Mouse (Mus musculus) forebrain, postnatal 0 days (tissue): ENCODE measurements around the gene Armc5. TPM values are rescaled to one million over a fixed set of nuclear protein-coding genes. Genes with fewer than 3 reads are reported as not detected.

Experiments
- ATAC-seq: fragments of 200-750 bp; cut with Nextera tagmentation; 2 replicates; pipeline ENCODE4 v1.8.0; 2017; ENCODE audit warnings: mild to moderate bottlenecking, moderate library complexity
- DNase-seq: peaks from one replicate; pipeline ENCODE4 v3.0.0-alpha.2; 2015
- H3K27ac ChIP-seq: fragments of 300-500 bp; sonication (generic); 2 replicates; pipeline ENCODE4 v1.5.1; 2014; ENCODE audit warnings: low read depth, mild to moderate bottlenecking, antibody characterized with exemption, low read length, moderate library complexity, mixed read lengths
- H3K27me3 ChIP-seq: fragments of 300-500 bp; sonication (generic); 2 replicates; pipeline ENCODE4 v1.6.1; 2014; ENCODE audit warnings: mild to moderate bottlenecking, low read length, mixed read lengths; ENCODE audit not compliant: insufficient read depth
- H3K36me3 ChIP-seq: fragments of 300-500 bp; sonication (generic); 2 replicates; pipeline ENCODE4 v1.6.1; 2014; ENCODE audit warnings: mild to moderate bottlenecking, moderate library complexity; ENCODE audit not compliant: insufficient read depth
- H3K4me1 ChIP-seq: fragments of 300-500 bp; sonication (generic); 2 replicates; pipeline ENCODE4 v1.6.1; 2014; ENCODE audit warnings: antibody characterized with exemption; ENCODE audit not compliant: insufficient read depth
- H3K4me2 ChIP-seq: fragments of 300-500 bp; sonication (generic); 2 replicates; pipeline ENCODE4 v1.6.1; 2014; ENCODE audit warnings: low read depth, mild to moderate bottlenecking, moderate library complexity
- H3K4me3 ChIP-seq: fragments of 300-500 bp; sonication (generic); 2 replicates; pipeline ENCODE4 v1.5.1; 2014; ENCODE audit warnings: low read depth, low read length, mixed read lengths
- H3K9ac ChIP-seq: fragments of 300-500 bp; sonication (generic); 2 replicates; pipeline ENCODE4 v1.6.1; 2014; ENCODE audit warnings: mild to moderate bottlenecking
- H3K9me3 ChIP-seq: fragments of 300-500 bp; sonication (generic); 2 replicates; pipeline ENCODE4 v1.6.1; 2016; ENCODE audit warnings: low read length
- CTCF ChIP-seq: sonication (generic); IDR thresholded peaks from 2 replicates; pipeline ENCODE4 v1.5.1; 2016; ENCODE audit warnings: antibody characterized with exemption, control low read depth, low read depth
- WGBS: fragments of 180-500 bp; shearing (Covaris S2); extraction: QIAGEN DNeasy Blood & Tissue Kit; methylation state at CpG from one replicate; pipeline ENCODE4 v1.1.7; 2014; 5-methylcytosine and 5-hydroxymethylcytosine counted together
- polyA plus RNA-seq: library from polyadenylated mRNA; unstranded; fragments of >200 nt; fragmentation: Nextera tagmentation; extraction: Ambion mirVana; gene quantifications from 2 replicates; pipeline ENCODE4 v1.2.1, GENCODE M21; 2015
- total RNA-seq: library from RNA; depleted of rRNA; stranded (reverse); fragments of >200 nt; gene quantifications from 2 replicates; pipeline ENCODE4 v1.2.3, GENCODE M21; 2014

The Armc5 gene
- total and polyA plus RNA-seq, 2 experiments from 2014 or later, result 15.4 to 17.8 TPM

DNA sequence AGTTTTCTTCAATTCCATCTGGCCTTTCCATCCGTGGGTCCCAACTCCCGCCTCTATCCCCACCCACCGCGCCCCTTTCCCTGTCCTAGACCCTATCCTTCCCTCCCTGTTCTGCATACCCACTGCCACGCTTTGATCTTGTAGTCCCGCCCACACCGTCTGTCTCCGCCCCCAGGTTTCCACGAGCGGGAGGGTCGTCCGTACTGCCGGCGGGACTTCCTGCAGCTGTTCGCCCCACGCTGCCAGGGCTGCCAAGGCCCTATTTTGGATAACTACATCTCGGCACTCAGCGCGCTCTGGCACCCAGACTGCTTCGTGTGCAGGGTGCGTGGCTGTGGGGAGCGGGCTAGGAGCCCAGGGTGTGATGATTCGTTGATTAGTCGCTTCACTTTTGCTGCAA lies 15.5 kb downstream of the Armc5 start:
- H3K27me3 ChIP-seq, result peaks cover 5% of the 10 kb centered on the region; the same call in 1 of the 2 replicates
- no peaks in the 10 kb centered on the region for H3K9me3 ChIP-seq
- peaks cover 8% of the 10 kb centered on the region; the same call in 1 of the 2 replicates for H3K36me3 ChIP-seq
- WGBS, result 4% methylated on average over 24 of the region's 24 CpGs
- no peak for TF ChIP-seq CTCF
- DNase-seq (peak; percentile 74), ATAC-seq (peak; percentile 86)
- H3K27ac ChIP-seq, result no peak overlapping the region
- 0 out of 2 replicates have a peak, but pooled peaks cover 4% of the 10 kb centered on the region for H3K4me1 ChIP-seq
- 0 out of 2 replicates have a peak overlapping the region, but pooled peaks have one; percentile 26 for H3K9ac ChIP-seq
- H3K4me3 ChIP-seq, result peak overlapping the region; percentile 24
- peak overlapping the region; percentile 55 for H3K4me2 ChIP-seq

DNA sequence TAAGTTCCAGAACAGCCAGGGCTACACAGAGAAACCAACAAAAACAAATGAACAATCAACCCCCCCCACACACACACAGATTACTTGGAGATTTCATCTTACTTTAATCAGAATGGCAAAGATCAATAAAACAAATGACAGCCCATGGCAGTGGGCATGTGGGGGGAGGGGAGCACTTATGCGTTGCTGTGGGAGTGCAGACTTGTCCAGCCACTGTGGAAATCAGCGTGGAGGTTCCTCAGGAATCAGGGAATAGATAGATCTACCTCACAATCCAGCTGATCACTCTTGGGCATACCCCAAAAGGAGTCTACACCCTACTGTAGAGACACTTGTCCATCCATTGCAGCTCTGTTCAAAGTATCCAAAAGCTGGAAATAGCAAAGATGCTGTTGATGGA lies 17.8 kb downstream of the Armc5 start:
- Histone ChIP-seq H3K9ac (no peak overlapping the region), H3K4me1 (0 out of 2 replicates have a peak, but pooled peaks cover 4% of the 10 kb centered on the region), H3K9me3 (no peaks in the 10 kb centered on the region), H3K4me3 (no peak overlapping the region), H3K4me2 (no peak overlapping the region), H3K36me3 (peaks cover 2% of the 10 kb centered on the region; the same call in 1 of the 2 replicates), H3K27ac (no peak overlapping the region), H3K27me3 (peaks cover 5% of the 10 kb centered on the region; the same call in 1 of the 2 replicates)
- ATAC-seq (no peak), DNase-seq (no peak)
- 68% methylated on average over 2 of the region's 2 CpGs for WGBS
- TF ChIP-seq CTCF, result no peak

DNA sequence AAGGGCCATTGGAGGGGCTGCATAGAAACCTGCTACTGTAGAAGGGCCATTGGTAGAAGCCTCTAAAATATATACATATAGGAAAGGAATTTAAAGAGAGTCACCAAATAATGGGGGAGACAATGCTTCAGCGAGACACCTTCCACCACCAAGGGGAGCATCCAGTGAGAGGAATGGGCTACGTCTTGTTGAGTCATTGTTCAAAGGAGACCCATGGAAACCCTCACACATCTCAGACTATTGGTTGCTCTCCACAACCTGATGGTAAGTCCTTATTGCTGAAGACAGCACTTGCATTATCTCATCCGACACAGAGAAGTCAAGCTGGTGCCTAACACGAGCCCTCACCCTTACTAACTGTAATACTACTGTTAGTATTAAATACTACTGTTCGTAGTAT lies 18.6 kb downstream of the Armc5 start:
- no peak for DNase-seq

DNA sequence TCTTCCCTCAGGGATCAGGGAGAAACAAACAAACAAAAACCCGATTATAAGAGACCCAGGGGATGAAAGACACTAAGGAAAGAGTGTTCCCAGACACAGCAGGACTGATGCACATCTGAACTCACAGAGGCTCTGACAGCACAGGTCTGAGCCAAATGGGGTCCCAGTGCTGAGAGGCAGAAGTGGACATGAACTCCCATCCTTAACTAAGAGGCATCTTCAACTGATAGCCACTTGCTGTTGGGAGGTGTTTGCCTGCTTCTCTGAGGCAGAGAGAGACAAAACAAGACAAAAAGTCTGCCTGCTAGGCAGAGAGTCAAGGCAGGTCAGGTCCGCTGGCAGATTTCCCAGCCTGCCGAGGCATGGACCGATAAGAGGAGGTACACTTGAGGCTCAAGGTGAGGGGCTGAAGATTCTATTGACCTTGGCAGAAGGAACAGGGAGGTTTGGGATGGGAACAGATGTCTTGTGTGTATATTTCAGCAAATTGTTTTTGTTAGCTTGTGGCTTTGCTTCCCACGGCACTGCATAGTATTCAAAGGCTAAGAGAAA lies 19.7 kb downstream of the Armc5 start:
- Histone ChIP-seq H3K27ac (no peak overlapping the region), H3K36me3 (no peaks in the 10 kb centered on the region), H3K4me1 (0 out of 2 replicates have a peak, but pooled peaks cover 4% of the 10 kb centered on the region), H3K4me2 (no peak overlapping the region), H3K4me3 (no peak overlapping the region), H3K9me3 (no peaks in the 10 kb centered on the region), H3K27me3 (no peaks in the 10 kb centered on the region), H3K9ac (no peak overlapping the region)
- no peak for TF ChIP-seq CTCF
- WGBS, result 50% methylated on average over 5 of the region's 5 CpGs
- DNase-seq (no peak), ATAC-seq (no peak)

More for the DNA sequence above, 18.6 kb downstream of the Armc5 start:
- H3K27ac ChIP-seq, result no peak overlapping the region
- H3K9me3 ChIP-seq, result no peaks in the 10 kb centered on the region
- H3K4me3 ChIP-seq, result no peak overlapping the region
- no peak overlapping the region for H3K9ac ChIP-seq
- WGBS, result 91% methylated on average over 5 of the region's 5 CpGs
- no peak for ATAC-seq
- H3K4me1 ChIP-seq, result 0 out of 2 replicates have a peak, but pooled peaks cover 4% of the 10 kb centered on the region
- peaks cover 5% of the 10 kb centered on the region; the same call in 1 of the 2 replicates for H3K27me3 ChIP-seq
- H3K4me2 ChIP-seq, result no peak overlapping the region
- no peak for TF ChIP-seq CTCF
- H3K36me3 ChIP-seq, result no peaks in the 10 kb centered on the region

DNA sequence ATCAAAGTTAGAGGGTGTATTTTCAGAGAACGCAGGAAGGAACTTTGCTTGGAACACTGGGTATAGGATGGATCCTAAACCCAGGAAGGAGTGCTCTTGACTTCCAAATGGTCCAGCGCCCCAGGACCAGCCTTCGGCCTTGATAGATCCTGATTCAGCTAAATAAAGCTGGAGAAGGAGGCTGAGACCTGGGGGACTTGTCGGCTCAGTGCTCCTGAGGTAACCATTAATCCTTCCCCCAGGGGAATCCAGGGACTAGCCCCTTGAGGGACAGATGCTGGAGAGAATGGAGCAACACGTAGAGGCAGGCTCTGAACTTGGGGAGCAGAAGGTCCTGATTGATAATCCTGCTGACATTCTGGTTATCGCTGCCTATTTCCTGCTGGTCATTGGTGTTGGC lies 28.3 kb downstream of the Armc5 start, which contains the start of gene Slc5a2:
Slc5a2 (plus strand) TSS at position 247 of the 400 bp plus-strand sequence.
- Histone ChIP-seq H3K27ac (no peak within 1 kb of the TSS), H3K4me3 (no peak within 1 kb of the TSS), H3K36me3 (no peaks in the 10 kb centered on the region), H3K27me3 (no peaks in the 10 kb centered on the region), H3K4me2 (no peak within 1 kb of the TSS), H3K9me3 (no peaks in the 10 kb centered on the region), H3K4me1 (no peaks in the 10 kb centered on the region), H3K9ac (no peak within 1 kb of the TSS)
- 85% methylated on average over 6 of the region's 6 CpGs for WGBS
- TF ChIP-seq CTCF, result no peak
- ATAC-seq (no peak), DNase-seq (no peak)

DNA sequence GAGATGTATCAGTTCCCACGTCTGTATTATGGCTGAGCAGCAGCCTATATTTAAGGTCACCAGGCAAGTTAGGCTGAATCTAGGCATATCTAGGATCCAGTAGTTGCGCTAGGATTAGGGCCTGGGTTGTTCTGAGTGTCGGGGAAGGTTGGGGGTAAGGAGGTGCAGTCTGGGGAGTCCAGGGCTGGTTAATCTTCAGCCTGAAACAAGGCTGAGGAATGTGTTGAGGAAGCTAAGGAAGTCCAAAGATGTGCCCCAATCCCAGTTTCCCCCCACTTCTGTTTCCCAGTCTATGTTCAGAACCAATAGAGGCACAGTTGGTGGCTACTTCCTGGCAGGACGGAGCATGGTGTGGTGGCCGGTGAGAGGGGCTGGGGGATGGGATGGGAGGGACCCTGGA lies 28.9 kb downstream of the Armc5 start:
- ATAC-seq (no peak), DNase-seq (no peak)
- H3K4me2 ChIP-seq, result no peak overlapping the region
- no peak overlapping the region for H3K27ac ChIP-seq
- no peak overlapping the region for H3K4me3 ChIP-seq
- H3K36me3 ChIP-seq, result no peaks in the 10 kb centered on the region
- no peaks in the 10 kb centered on the region for H3K27me3 ChIP-seq
- no peak for TF ChIP-seq CTCF
- H3K9ac ChIP-seq, result no peak overlapping the region
- H3K4me1 ChIP-seq, result no peaks in the 10 kb centered on the region
- H3K9me3 ChIP-seq, result no peaks in the 10 kb centered on the region
- WGBS, result 81% methylated on average over 5 of the region's 5 CpGs

DNA sequence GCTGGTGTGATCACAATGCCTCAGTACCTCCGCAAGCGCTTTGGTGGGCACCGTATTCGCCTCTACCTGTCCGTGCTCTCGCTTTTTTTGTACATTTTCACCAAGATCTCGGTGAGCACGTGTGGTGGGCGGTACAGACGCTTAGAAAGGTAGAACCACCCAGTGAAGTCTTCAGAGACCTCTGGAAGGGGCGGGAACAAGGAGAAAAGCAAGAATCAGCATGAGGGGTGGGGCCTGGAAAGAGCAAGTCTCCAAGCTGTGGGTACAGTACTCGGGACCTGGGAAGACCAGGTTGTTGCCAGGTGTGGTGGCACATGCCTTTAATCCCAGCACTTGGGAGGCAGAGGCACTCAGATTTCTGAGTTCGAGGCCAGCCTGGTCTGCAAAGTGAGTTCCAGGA lies 30.2 kb downstream of the Armc5 start:
- no peaks in the 10 kb centered on the region for H3K4me1 ChIP-seq
- ATAC-seq, result no peak
- 67% methylated on average over 13 of the region's 13 CpGs for WGBS
- H3K9ac ChIP-seq, result no peak overlapping the region
- no peaks in the 10 kb centered on the region for H3K9me3 ChIP-seq
- no peak overlapping the region for H3K4me2 ChIP-seq
- DNase-seq, result no peak
- H3K27me3 ChIP-seq, result no peaks in the 10 kb centered on the region
- H3K27ac ChIP-seq, result no peak overlapping the region
- H3K36me3 ChIP-seq, result peaks cover 11% of the 10 kb centered on the region
- no peak overlapping the region for H3K4me3 ChIP-seq
- TF ChIP-seq CTCF, result no peak
